Comparison of ENCODE assay signal across 8 mouse cellular contexts in genomic region chr9:32515894-32516686, GRCm38 (mm10). TPM values are rescaled to one million over a fixed set of nuclear protein-coding genes. Genes with fewer than 3 reads are reported as not detected.
DNase-seq lines count a peak whose midpoint lies in the region; ATAC-seq and TF ChIP-seq lines count a peak whose summit lies in the region.

No protein-coding gene starts in this region.

- H3K9me3 ChIP-seq in heart, postnatal 0 days (replicated peaks; ENCODE audit: control insufficient read depth, low read length), result no peaks in the 10 kb centered on the region
- H3K9me3 ChIP-seq in liver, embryonic 12.5 days (replicated peaks), result no peaks in the 10 kb centered on the region
- no peaks in the 10 kb centered on the region for H3K9me3 ChIP-seq in forebrain, embryonic 13.5 days (replicated peaks)

- TF ChIP-seq EP300 in heart, postnatal 0 days (IDR thresholded peaks at IDR 0.05; ENCODE audit: low read depth), result no peak

- no peak for DNase-seq in heart, postnatal 0 days (ENCODE audit: low spot score)
- no peak for DNase-seq in heart, adult 8-10 months (ENCODE audit: low spot score)
- peak; percentile 59 for DNase-seq in T-cell, adult 2 months (ENCODE audit: low spot score)
- peak in 1 of 2 experiments; percentile 77 for DNase-seq in spleen, adult 2 months (ENCODE audit: low read depth in 1 of 2, low spot score in 2 of 2)
- DNase-seq in gastrocnemius, postnatal 10 days, result no peak
- DNase-seq in adrenal gland, postnatal 4 days (ENCODE audit: low spot score in 2 of 2), result no peak

- no peak overlapping the region for H3K4me3 ChIP-seq in heart, postnatal 0 days (ENCODE audit: low read depth, low read length)
- no peak overlapping the region for H3K4me3 ChIP-seq in liver, embryonic 12.5 days
- peak overlapping the region; percentile 10; the same call in 1 of the 2 replicates for H3K4me3 ChIP-seq in spleen, adult 2 months (ENCODE audit: extremely low read depth, insufficient read depth, insufficient read length)
- H3K4me3 ChIP-seq in forebrain, embryonic 13.5 days, result no peak overlapping the region

- ATAC-seq in heart, postnatal 0 days (ENCODE audit: insufficient read depth, low read depth), result no peak
- no peak for ATAC-seq in liver, embryonic 12.5 days
- ATAC-seq in forebrain, embryonic 13.5 days, result no peak

- H3K9ac ChIP-seq in heart, postnatal 0 days (replicated peaks; ENCODE audit: low read depth, low read length), result no peak overlapping the region
- no peak overlapping the region for H3K9ac ChIP-seq in liver, embryonic 12.5 days
- H3K9ac ChIP-seq in forebrain, embryonic 13.5 days, result no peak overlapping the region

- peak overlapping the region; percentile 81 for H3K27ac ChIP-seq in heart, postnatal 0 days (ENCODE audit: low read depth)
- H3K27ac ChIP-seq in liver, embryonic 12.5 days, result peak overlapping the region; percentile 43; the same call in 1 of the 2 replicates
- peak overlapping the region; percentile 92 for H3K27ac ChIP-seq in spleen, adult 2 months (ENCODE audit: insufficient read depth, low read length)
- no peak overlapping the region for H3K27ac ChIP-seq in forebrain, embryonic 13.5 days

- peaks cover 20% of the 10 kb centered on the region for H3K4me1 ChIP-seq in heart, postnatal 0 days (ENCODE audit: control insufficient read depth, insufficient read depth)
- peaks cover 66% of the 10 kb centered on the region for H3K4me1 ChIP-seq in liver, embryonic 12.5 days
- H3K4me1 ChIP-seq in spleen, adult 2 months (ENCODE audit: control insufficient read depth, insufficient read depth, insufficient read length), result peaks cover 71% of the 10 kb centered on the region
- 0 out of 2 replicates have a peak, but pooled peaks cover 3% of the 10 kb centered on the region for H3K4me1 ChIP-seq in forebrain, embryonic 13.5 days

- H3K27me3 ChIP-seq in heart, postnatal 0 days (ENCODE audit: control insufficient read depth, insufficient read depth, low read length), result no peaks in the 10 kb centered on the region
- peaks cover 8% of the 10 kb centered on the region; the same call in 1 of the 2 replicates for H3K27me3 ChIP-seq in liver, embryonic 12.5 days (replicated peaks)
- no peaks in the 10 kb centered on the region for H3K27me3 ChIP-seq in spleen, adult 2 months (ENCODE audit: control insufficient read depth, insufficient read depth, low read length)
- no peaks in the 10 kb centered on the region for H3K27me3 ChIP-seq in forebrain, embryonic 13.5 days

- TF ChIP-seq CTCF in heart, postnatal 0 days (IDR thresholded peaks at IDR 0.05; ENCODE audit: low read depth), result no peak
- TF ChIP-seq CTCF in spleen, adult 2 months (IDR thresholded peaks at IDR 0.05; ENCODE audit: extremely low read depth, insufficient read depth, insufficient read length, insufficient replicate concordance), result no peak

- TF ChIP-seq POLR2A in spleen, adult 2 months (IDR thresholded peaks at IDR 0.05; ENCODE audit: low read depth, low read length), result no peak

- WGBS in heart, postnatal 0 days, result 60% methylated on average over 10 of the region's 10 CpGs
- WGBS in liver, embryonic 12.5 days (ENCODE audit: insufficient replicate concordance), result 45% methylated on average over 10 of the region's 10 CpGs
- 21% methylated on average over 10 of the region's 10 CpGs for WGBS in spleen, adult 2 months
- WGBS in forebrain, embryonic 13.5 days, result 86% methylated on average over 10 of the region's 10 CpGs

- H3K36me3 ChIP-seq in heart, postnatal 0 days (replicated peaks; ENCODE audit: control insufficient read depth, insufficient read depth, low read length), result no peaks in the 10 kb centered on the region
- no peaks in the 10 kb centered on the region for H3K36me3 ChIP-seq in liver, embryonic 12.5 days
- H3K36me3 ChIP-seq in spleen, adult 2 months (ENCODE audit: control insufficient read depth, insufficient read depth, low read length), result peaks cover 5% of the 10 kb centered on the region; the same call in 1 of the 2 replicates
- H3K36me3 ChIP-seq in forebrain, embryonic 13.5 days (ENCODE audit: poor library complexity, severe bottlenecking), result no peaks in the 10 kb centered on the region

- peak overlapping the region; percentile 37; the same call in 1 of the 2 replicates for H3K4me2 ChIP-seq in heart, postnatal 0 days (ENCODE audit: low read depth, low read length)
- H3K4me2 ChIP-seq in liver, embryonic 12.5 days, result peak overlapping the region; percentile 22
- H3K4me2 ChIP-seq in forebrain, embryonic 13.5 days, result no peak overlapping the region

RNA-seq across cellular contexts. Expression of gene Fli1, which starts 26.6 kb away (rescaled TPM):
- 25.9 and 29.5 TPM in 2 replicates for total RNA-seq in heart, postnatal 0 days (2014; rRNA removed; ENCODE audit: low replicate concordance)
- polyA plus RNA-seq in heart, postnatal 0 days (2015; fragmentation: Nextera tagmentation; extraction: Ambion mirVana), result 19.0 and 19.2 TPM in 2 replicates
- 10 to 100 TPM; 18.5 to 30.7 (median 20.8) TPM for total RNA-seq in heart, adult 8-10 months (2022)
- polyA plus RNA-seq in liver, embryonic 12.5 days (2016; fragmentation: Nextera tagmentation; extraction: Ambion mirVana), result 15.3 and 16.2 TPM in 2 replicates
- 24.4 and 31.3 TPM in 2 replicates for polyA plus RNA-seq in spleen, adult 2 months (2012; rRNA removed)
- polyA plus RNA-seq in forebrain, embryonic 13.5 days (2015; fragmentation: Nextera tagmentation; extraction: Ambion mirVana), result 7.0 TPM in 2 replicates
- total RNA-seq in gastrocnemius, postnatal 10 days (2021), result 10 to 100 TPM; 17.2 to 19.9 TPM
- total RNA-seq in adrenal gland, postnatal 4 days (2021), result 10 to 100 TPM; 27.5 to 28.1 TPM
